Comparison of ENCODE assay signal across 9 mouse cellular contexts in the genomic region with DNA sequence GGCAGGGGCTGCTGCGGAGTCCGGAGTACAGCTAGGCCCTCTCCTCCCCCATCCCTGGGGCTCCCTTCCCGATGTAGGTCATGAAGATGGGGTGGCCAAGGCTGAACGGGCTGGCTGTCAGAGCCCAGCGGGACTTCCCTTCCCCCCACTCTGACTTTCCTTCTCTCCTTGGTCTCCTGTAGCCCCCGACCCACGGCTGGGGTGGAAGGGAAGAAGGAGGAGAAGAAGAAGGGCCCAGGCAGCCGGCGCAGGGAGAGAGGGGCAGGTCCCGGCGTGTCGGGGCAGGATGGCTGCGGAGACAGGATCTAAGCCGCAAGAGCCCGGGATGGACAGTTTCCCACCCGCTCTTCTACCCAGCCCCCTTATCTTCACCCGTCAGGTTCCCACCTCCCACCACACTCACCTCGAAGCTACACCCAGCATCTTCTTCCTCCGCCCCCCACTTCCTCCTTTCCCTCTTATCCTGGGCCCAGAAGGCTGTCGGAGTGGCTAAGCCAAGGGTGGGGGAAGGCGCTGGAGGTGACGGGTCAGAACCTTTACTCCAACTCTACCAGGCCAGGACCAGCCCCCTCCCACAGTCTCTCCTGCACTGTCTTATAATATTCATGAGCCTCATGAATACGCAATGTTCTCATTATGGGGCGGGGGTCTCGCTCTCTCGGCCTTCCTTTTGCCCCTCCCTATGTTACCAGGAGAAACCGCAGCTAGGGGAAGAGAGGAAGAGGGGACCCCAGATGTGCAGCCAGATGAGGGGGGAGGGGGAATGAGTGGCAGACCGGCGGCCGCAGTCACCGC. TPM values are rescaled to one million over a fixed set of nuclear protein-coding genes. Genes with fewer than 3 reads are reported as not detected.
DNase-seq lines count a peak whose midpoint lies in the region; ATAC-seq and TF ChIP-seq lines count a peak whose summit lies in the region.
"Had no signal": no experiment of that assay in that cellular context is flagged by ENCODE, and none has a peak within 500 bp of the region (broad histone marks: within the 10 kb centered on the region; RNA-seq: fewer than 3 reads in every experiment).

No protein-coding gene starts in this region.

- peak overlapping the region; percentile 52 for H3K9ac ChIP-seq in kidney, embryonic 15.5 days
- no peak overlapping the region for H3K9ac ChIP-seq in heart, postnatal 0 days (replicated peaks; ENCODE audit: low read depth, low read length)

- peak overlapping the region; percentile 95 for H3K4me2 ChIP-seq in kidney, embryonic 15.5 days
- peak overlapping the region; percentile 75 for H3K4me2 ChIP-seq in heart, postnatal 0 days (ENCODE audit: low read depth, low read length)

- DNase-seq in kidney, adult 8-10 months = no peak
- DNase-seq in R1 (ENCODE audit: low read depth, low spot score) = peak; percentile 48
- DNase-seq in heart, postnatal 0 days (ENCODE audit: low spot score) = no peak
- DNase-seq in thymus, postnatal 10 days (ENCODE audit: low spot score in 2 of 2) = peak; percentile 22 to 29
- DNase-seq in gastrocnemius, adult 18-20 months (ENCODE audit: low spot score) = no peak
- no peak for DNase-seq in lung, postnatal 36 days

- H3K4me3 ChIP-seq in kidney, embryonic 15.5 days (replicated peaks) = peak overlapping the region; percentile 67
- H3K4me3 ChIP-seq in heart, postnatal 0 days (ENCODE audit: low read depth, low read length) = peak overlapping the region; percentile 52
- H3K4me3 ChIP-seq in macrophage (ENCODE audit: inconsistent target) = peak overlapping the region; percentile 82

- WGBS in kidney, embryonic 15.5 days = 4% methylated on average over 28 of the region's 31 CpGs
- 14% methylated on average over 27 of the region's 31 CpGs for WGBS in heart, postnatal 0 days
- 8% methylated on average over 31 of the region's 31 CpGs for WGBS in macrophage (ENCODE audit: missing documents)

- peaks cover 31% of the 10 kb centered on the region; the same call in 1 of the 2 replicates for H3K79me2 ChIP-seq in macrophage (ENCODE audit: inconsistent target)

- peaks cover 64% of the 10 kb centered on the region for H3K27me3 ChIP-seq in kidney, embryonic 15.5 days
- H3K27me3 ChIP-seq in heart, postnatal 0 days (ENCODE audit: control insufficient read depth, insufficient read depth, low read length) = peaks cover 37% of the 10 kb centered on the region

- TF ChIP-seq EP300 in heart, postnatal 0 days (IDR thresholded peaks at IDR 0.05; ENCODE audit: low read depth) = no peak

- TF ChIP-seq CTCF in heart, postnatal 0 days (IDR thresholded peaks at IDR 0.05; ENCODE audit: low read depth) = no peak

- peaks cover 51% of the 10 kb centered on the region for H3K4me1 ChIP-seq in kidney, embryonic 15.5 days
- no peaks in the 10 kb centered on the region for H3K4me1 ChIP-seq in heart, postnatal 0 days (ENCODE audit: control insufficient read depth, insufficient read depth)

- ATAC-seq in kidney, embryonic 15.5 days (replicated peaks; ENCODE audit: low FRiP score) = peak; percentile 13; the same call in 1 of the 2 replicates
- no peak for ATAC-seq in heart, postnatal 0 days (ENCODE audit: insufficient read depth, low read depth)

- H3K27ac ChIP-seq in kidney, embryonic 15.5 days = no peak overlapping the region
- no peak overlapping the region for H3K27ac ChIP-seq in heart, postnatal 0 days (ENCODE audit: low read depth)
- peak overlapping the region; percentile 43 for H3K27ac ChIP-seq in macrophage

- no peaks in the 10 kb centered on the region for H3K9me3 ChIP-seq in kidney, embryonic 15.5 days (replicated peaks)
- H3K9me3 ChIP-seq in heart, postnatal 0 days (replicated peaks; ENCODE audit: control insufficient read depth, low read length) = no peaks in the 10 kb centered on the region

- peaks cover 9% of the 10 kb centered on the region for H3K36me3 ChIP-seq in kidney, embryonic 15.5 days
- H3K36me3 ChIP-seq in heart, postnatal 0 days (replicated peaks; ENCODE audit: control insufficient read depth, insufficient read depth, low read length) = peaks cover 11% of the 10 kb centered on the region
- H3K36me3 ChIP-seq in macrophage (ENCODE audit: inconsistent target) = peaks cover 9% of the 10 kb centered on the region

RNA-seq across cellular contexts. Expression of gene Zfp385a, which starts 0.5 kb away (rescaled TPM):
- 12.5 and 14.4 TPM in 2 replicates for polyA plus RNA-seq in kidney, embryonic 15.5 days (2015; fragmentation: Nextera tagmentation; extraction: Ambion mirVana)
- total RNA-seq in heart, postnatal 0 days (2014; rRNA removed; ENCODE audit: low replicate concordance) = 5.4 and 7.9 TPM in 2 replicates
- polyA plus RNA-seq in heart, postnatal 0 days (2015; fragmentation: Nextera tagmentation; extraction: Ambion mirVana) = 4.5 and 5.5 TPM in 2 replicates
- total RNA-seq in macrophage (2018; cell fraction: chromatin; rRNA removed) = 10 to 100 TPM; 10.2 to 43.2 (median 26.3) TPM
- total RNA-seq in macrophage (2018; cell fraction: cytosol; rRNA removed) = 10 to 100 TPM; 50.8 to 93.1 (median 78.8) TPM
- total RNA-seq in macrophage (2018; cell fraction: nucleus; rRNA removed) = 10 to 100 TPM; 21.9 to 59.1 (median 37.0) TPM
- 38.1 to 73.9 TPM (median 63.3 TPM) in 3 replicates for polyA plus RNA-seq in macrophage (2018)
- 10 to 100 TPM in 1 of 2 experiments, 1 to 10 TPM in 1; 7.9 to 32.1 TPM for total RNA-seq in gastrocnemius, adult 18-20 months (2021)

RNA-seq across cellular contexts. Expression of gene Itga5, which starts 27.2 kb away (rescaled TPM):
- 32.8 and 41.3 TPM in 2 replicates for polyA plus RNA-seq in kidney, embryonic 15.5 days (2015; fragmentation: Nextera tagmentation; extraction: Ambion mirVana)
- total RNA-seq in heart, postnatal 0 days (2014; rRNA removed; ENCODE audit: low replicate concordance) = 83.3 and 85.4 TPM in 2 replicates
- polyA plus RNA-seq in heart, postnatal 0 days (2015; fragmentation: Nextera tagmentation; extraction: Ambion mirVana) = 44.3 and 47.5 TPM in 2 replicates
- total RNA-seq in macrophage (2018; cell fraction: chromatin; rRNA removed) = 1,000 to 10,000 TPM in 11 of 26 experiments, 100 to 1,000 TPM in 15; 166 to 3,228 (median 638) TPM
- total RNA-seq in macrophage (2018; cell fraction: cytosol; rRNA removed) = 100 to 1,000 TPM in 9 of 26 experiments, 10 to 100 TPM in 17; 29.3 to 430 (median 82.6) TPM
- total RNA-seq in macrophage (2018; cell fraction: nucleus; rRNA removed) = 1,000 to 10,000 TPM in 2 of 26 experiments, 100 to 1,000 TPM in 23, 10 to 100 TPM in 1; 94.1 to 1,525 (median 507) TPM
- 24.4 to 49.9 TPM (median 30.3 TPM) in 3 replicates for polyA plus RNA-seq in macrophage (2018)
- total RNA-seq in gastrocnemius, adult 18-20 months (2021) = 1 to 10 TPM; 6.5 to 9.1 TPM

RNA-seq across cellular contexts. Expression of gene Gpr84, which starts 29.0 kb away (rescaled TPM):
- polyA plus RNA-seq in kidney, embryonic 15.5 days (2015; fragmentation: Nextera tagmentation; extraction: Ambion mirVana) = 0.42 and 0.48 TPM in 2 replicates
- not detected in 2 replicates for total RNA-seq in heart, postnatal 0 days (2014; rRNA removed; ENCODE audit: low replicate concordance)
- polyA plus RNA-seq in heart, postnatal 0 days (2015; fragmentation: Nextera tagmentation; extraction: Ambion mirVana) = 0.10 TPM in 1 of 2 replicates, not detected in the other
- 10 to 100 TPM in 3 of 26 experiments, 1 to 10 TPM in 20, under 1 TPM in 2, not detected in 1; 0.55 to 12.0 (median 5.2) TPM for total RNA-seq in macrophage (2018; cell fraction: chromatin; rRNA removed)
- total RNA-seq in macrophage (2018; cell fraction: cytosol; rRNA removed) = 10 to 100 TPM in 20 of 26 experiments, 1 to 10 TPM in 6; 1.4 to 72.5 (median 17.4) TPM
- total RNA-seq in macrophage (2018; cell fraction: nucleus; rRNA removed) = 10 to 100 TPM in 23 of 26 experiments, 1 to 10 TPM in 2, not detected in 1; 3.5 to 71.3 (median 23.9) TPM
- polyA plus RNA-seq in macrophage (2018) = 0.93 to 14.5 TPM (median 3.7 TPM) in 3 replicates
- not detected for total RNA-seq in gastrocnemius, adult 18-20 months (2021)
- total RNA-seq: adrenal gland, adult 18-20 months had no signal

Comparison
In these comparisons a context has a peak if more than half of its experiments do, and no peak if none do; other contexts are left out.
1. DNase-seq: peak in R1 (single experiment) and thymus, postnatal 10 days (2 of 2); none in kidney, adult 8-10 months (0 of 2), heart, postnatal 0 days (single experiment), gastrocnemius, adult 18-20 months (single experiment) and lung, postnatal 36 days (single experiment).
2. Peak in every context shown above with its lines, with median percentiles within 50 percentile points of each other: H3K4me3 ChIP-seq.